Mouse (Mus musculus) midbrain, embryonic 11.5 days (tissue): ENCODE measurements around the gene Ces1a. TPM values are rescaled to one million over a fixed set of nuclear protein-coding genes. Genes with fewer than 3 reads are reported as not detected.

Experiments
- ATAC-seq: fragments of 200-750 bp; cut with Nextera tagmentation; 2 replicates; pipeline ENCODE4 v1.8.0; 2017; ENCODE audit warnings: moderate TSS enrichment, moderate library complexity; ENCODE audit not compliant: low FRiP score
- DNase-seq: peaks from one replicate; pipeline ENCODE4 v3.0.0; 2015; ENCODE audit warnings: low spot score; ENCODE audit errors: missing footprints
- H3K27ac ChIP-seq: fragments of 300-500 bp; sonication (generic); 2 replicates; pipeline ENCODE4 v1.5.1; 2014; ENCODE audit warnings: low read depth, low read length
- H3K27me3 ChIP-seq: fragments of 300-500 bp; sonication (generic); 2 replicates; pipeline ENCODE4 v1.6.1; 2014; ENCODE audit warnings: mild to moderate bottlenecking, low read length, moderate library complexity, mixed read lengths; ENCODE audit not compliant: control insufficient read depth, insufficient read depth
- H3K36me3 ChIP-seq: fragments of 300-500 bp; sonication (generic); 2 replicates; pipeline ENCODE4 v1.6.1; 2014; ENCODE audit warnings: mild to moderate bottlenecking, low read length, moderate library complexity, mixed read lengths; ENCODE audit not compliant: control insufficient read depth, insufficient read depth
- H3K4me1 ChIP-seq: fragments of 300-500 bp; sonication (generic); 2 replicates; pipeline ENCODE4 v1.6.1; 2014; ENCODE audit warnings: low read length; ENCODE audit not compliant: control insufficient read depth, insufficient read depth
- H3K4me2 ChIP-seq: fragments of 300-500 bp; sonication (generic); 2 replicates; pipeline ENCODE4 v1.6.1; 2014; ENCODE audit warnings: mild to moderate bottlenecking, moderate library complexity
- H3K4me3 ChIP-seq: fragments of 300-500 bp; sonication (generic); 2 replicates; pipeline ENCODE4 v1.5.1; 2014; ENCODE audit warnings: low read depth, low read length
- H3K9ac ChIP-seq: fragments of 300-500 bp; sonication (generic); 2 replicates; pipeline ENCODE4 v1.6.1; 2014; ENCODE audit warnings: low read length
- H3K9me3 ChIP-seq: fragments of 300-500 bp; sonication (generic); 2 replicates; pipeline ENCODE4 v1.6.1; 2016; ENCODE audit warnings: low read length; ENCODE audit not compliant: control insufficient read depth
- WGBS: fragments of 180-500 bp; shearing (Covaris S2); extraction: QIAGEN DNeasy Blood & Tissue Kit; methylation state at CpG from one replicate; pipeline ENCODE4 v1.1.7; 2014; 5-methylcytosine and 5-hydroxymethylcytosine counted together
- polyA plus RNA-seq: library from polyadenylated mRNA; unstranded; fragments of >200 nt; fragmentation: Nextera tagmentation; extraction: Ambion mirVana; gene quantifications from 2 replicates; pipeline ENCODE4 v1.2.1, GENCODE M21; 2014

Gene Ces1a
- polyA plus RNA-seq, 1 experiment from 2014 or later, result not detected

DNA sequence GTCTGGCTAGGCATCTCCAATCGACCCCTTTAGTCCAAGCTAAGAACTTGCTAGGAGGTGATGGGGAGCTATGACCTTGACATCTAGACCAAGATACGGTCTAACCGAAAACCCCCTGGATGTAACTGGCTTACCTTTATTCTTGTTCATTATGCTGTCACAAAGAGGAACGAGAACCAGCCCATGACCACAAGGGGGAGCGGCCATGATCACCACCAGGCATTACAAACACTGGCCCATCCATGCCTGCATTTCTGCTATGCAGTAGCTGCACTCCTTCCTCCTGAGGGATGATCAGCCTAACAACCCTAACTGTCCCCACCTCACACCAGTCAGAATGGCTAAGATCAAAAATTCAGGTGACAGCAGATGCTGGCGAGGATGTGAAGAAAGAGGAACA is 35.8 kb downstream of the Ces1a start:
- Histone ChIP-seq H3K36me3 (no peaks in the 10 kb centered on the region), H3K27ac (no peak overlapping the region), H3K27me3 (no peaks in the 10 kb centered on the region), H3K4me2 (no peak overlapping the region), H3K4me1 (no peaks in the 10 kb centered on the region), H3K9ac (no peak overlapping the region), H3K4me3 (no peak overlapping the region), H3K9me3 (no peaks in the 10 kb centered on the region)
- 79% methylated on average over 6 of the region's 6 CpGs for WGBS
- no peak for ATAC-seq
- peak; percentile 84 for DNase-seq

DNA sequence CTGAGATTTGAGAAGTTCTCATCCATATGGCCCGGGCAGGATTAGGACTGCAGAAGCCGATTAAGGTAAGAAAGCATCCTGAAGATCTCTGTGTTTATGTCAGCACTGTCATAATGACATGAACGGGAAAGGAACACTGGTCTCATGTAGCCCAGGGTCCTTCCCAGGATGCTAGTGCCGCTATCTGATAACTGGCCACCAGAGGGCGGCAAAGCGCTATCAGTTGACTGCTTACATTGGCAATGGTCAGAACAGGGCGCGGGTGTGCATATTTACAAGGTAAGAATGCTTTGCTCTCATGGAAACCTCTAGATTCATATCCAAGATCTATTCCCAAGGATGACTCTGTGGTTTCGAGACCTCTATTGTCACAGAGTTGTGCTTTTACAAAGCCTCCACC is 36.6 kb downstream of the Ces1a start:
- no peaks in the 10 kb centered on the region for H3K9me3 ChIP-seq
- ATAC-seq (peak; percentile 82), DNase-seq (peak; percentile 99)
- 10% methylated on average over 9 of the region's 9 CpGs for WGBS
- H3K4me1 ChIP-seq, result no peaks in the 10 kb centered on the region
- H3K27me3 ChIP-seq, result no peaks in the 10 kb centered on the region
- no peaks in the 10 kb centered on the region for H3K36me3 ChIP-seq
- no peak overlapping the region for H3K27ac ChIP-seq
- H3K4me2 ChIP-seq, result no peak overlapping the region
- no peak overlapping the region for H3K4me3 ChIP-seq
- no peak overlapping the region for H3K9ac ChIP-seq

DNA sequence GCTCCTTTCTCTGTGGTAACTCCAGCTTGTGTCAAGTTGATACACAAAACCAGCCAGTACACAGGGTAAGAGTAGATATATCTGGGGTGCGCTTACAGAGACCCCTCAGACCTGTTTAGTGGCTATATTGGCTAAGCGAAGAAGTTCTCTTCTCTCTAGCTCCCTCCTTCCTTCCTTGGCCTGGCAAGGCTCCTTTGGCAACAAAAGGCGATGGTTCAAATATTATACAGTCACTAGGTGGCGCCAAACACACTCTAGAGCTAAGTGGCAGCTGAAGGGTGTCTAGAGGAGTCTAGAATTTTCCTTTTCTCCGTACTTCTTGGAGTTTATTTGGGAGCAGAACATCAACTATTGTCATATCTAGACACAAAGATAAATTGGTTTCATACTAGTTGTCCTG is 37.7 kb downstream of the Ces1a start:
- DNase-seq, result peak; percentile 98
- H3K27ac ChIP-seq, result no peak overlapping the region
- H3K4me2 ChIP-seq, result no peak overlapping the region
- H3K9me3 ChIP-seq, result no peaks in the 10 kb centered on the region
- H3K27me3 ChIP-seq, result no peaks in the 10 kb centered on the region
- no peaks in the 10 kb centered on the region for H3K4me1 ChIP-seq
- H3K4me3 ChIP-seq, result no peak overlapping the region
- no peak for ATAC-seq
- no peak overlapping the region for H3K9ac ChIP-seq
- no peaks in the 10 kb centered on the region for H3K36me3 ChIP-seq
- 34% methylated on average over 5 of the region's 5 CpGs for WGBS

DNA sequence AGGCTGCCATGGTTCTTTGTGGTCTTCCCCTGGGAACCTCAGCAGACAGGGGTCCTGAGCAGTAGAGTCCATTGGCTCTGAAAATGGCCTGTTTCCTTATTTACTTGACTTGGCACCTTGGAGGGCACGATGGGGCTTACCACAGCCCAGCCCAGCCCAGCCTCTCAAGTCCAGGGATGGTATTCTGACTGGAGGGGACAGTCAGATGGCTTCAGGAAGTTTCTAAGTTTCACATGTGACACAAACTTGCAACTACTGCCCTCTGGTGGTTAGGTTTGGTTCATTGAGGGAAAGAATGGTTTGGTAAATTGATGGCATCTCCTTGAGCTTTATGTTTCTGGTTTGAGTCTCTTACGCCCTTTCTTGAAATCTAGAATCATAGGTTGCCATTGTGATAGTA is 49.4 kb downstream of the Ces1a start:
- WGBS, result 51% methylated on average over 2 of the region's 2 CpGs
- H3K4me1 ChIP-seq, result no peaks in the 10 kb centered on the region
- DNase-seq, result peak; percentile 96
- no peaks in the 10 kb centered on the region for H3K9me3 ChIP-seq
- H3K27ac ChIP-seq, result no peak overlapping the region
- no peaks in the 10 kb centered on the region for H3K36me3 ChIP-seq
- no peaks in the 10 kb centered on the region for H3K27me3 ChIP-seq
- H3K4me2 ChIP-seq, result no peak overlapping the region
- H3K9ac ChIP-seq, result no peak overlapping the region
- ATAC-seq, result no peak
- no peak overlapping the region for H3K4me3 ChIP-seq

DNA sequence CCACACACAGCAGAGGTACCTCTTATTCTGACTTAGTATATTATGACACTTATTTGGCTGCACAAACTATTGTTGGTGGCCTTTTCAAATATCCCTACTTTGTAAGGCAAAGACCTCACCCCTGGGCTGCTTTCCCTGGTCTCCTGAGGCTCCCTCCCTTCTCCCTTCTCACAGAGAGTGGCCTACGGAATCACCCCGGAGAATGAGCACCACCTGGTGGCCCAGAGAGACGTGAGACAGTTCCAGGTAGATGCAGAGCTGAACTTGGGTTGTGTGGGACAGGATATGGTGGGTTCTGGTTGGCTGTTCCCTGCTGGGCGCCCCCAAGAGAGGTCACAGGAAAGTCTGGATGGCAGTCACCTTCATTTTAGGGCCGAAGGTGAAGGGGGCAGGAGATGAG is 51.2 kb downstream of the Ces1a start:
- ATAC-seq, result no peak
- no peak overlapping the region for H3K4me2 ChIP-seq
- no peak overlapping the region for H3K27ac ChIP-seq
- H3K27me3 ChIP-seq, result no peaks in the 10 kb centered on the region
- no peaks in the 10 kb centered on the region for H3K36me3 ChIP-seq
- no peak overlapping the region for H3K9ac ChIP-seq
- no peaks in the 10 kb centered on the region for H3K4me1 ChIP-seq
- no peaks in the 10 kb centered on the region for H3K9me3 ChIP-seq
- WGBS, result 35% methylated on average over 5 of the region's 5 CpGs
- H3K4me3 ChIP-seq, result no peak overlapping the region
- DNase-seq, result no peak

DNA sequence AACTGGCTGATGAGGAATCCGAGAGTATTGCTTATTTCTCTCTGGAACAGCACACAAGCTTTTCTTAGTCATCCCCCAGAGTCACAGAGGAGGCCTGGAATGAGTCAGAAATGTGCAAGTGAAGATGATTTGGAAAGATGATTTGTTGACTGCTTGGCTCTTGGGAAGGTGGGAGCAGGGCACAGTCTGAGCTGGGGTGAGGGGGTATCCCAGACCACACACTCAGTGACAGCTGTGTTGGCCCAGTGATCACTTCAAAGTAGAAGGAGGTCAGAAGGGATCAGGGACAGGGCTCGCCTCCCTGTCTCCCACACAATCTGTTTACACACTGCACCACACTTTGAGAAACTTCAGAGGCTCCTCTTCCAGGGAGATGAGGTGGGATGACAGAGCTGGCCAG is 63.6 kb downstream of the Ces1a start:
- no peak overlapping the region for H3K9ac ChIP-seq
- WGBS, result 65% methylated on average over 2 of the region's 2 CpGs
- H3K9me3 ChIP-seq, result no peaks in the 10 kb centered on the region
- H3K4me2 ChIP-seq, result no peak overlapping the region
- H3K4me1 ChIP-seq, result no peaks in the 10 kb centered on the region
- H3K27ac ChIP-seq, result no peak overlapping the region
- H3K4me3 ChIP-seq, result no peak overlapping the region
- ATAC-seq (no peak), DNase-seq (no peak)
- H3K36me3 ChIP-seq, result no peaks in the 10 kb centered on the region
- H3K27me3 ChIP-seq, result no peaks in the 10 kb centered on the region

DNA sequence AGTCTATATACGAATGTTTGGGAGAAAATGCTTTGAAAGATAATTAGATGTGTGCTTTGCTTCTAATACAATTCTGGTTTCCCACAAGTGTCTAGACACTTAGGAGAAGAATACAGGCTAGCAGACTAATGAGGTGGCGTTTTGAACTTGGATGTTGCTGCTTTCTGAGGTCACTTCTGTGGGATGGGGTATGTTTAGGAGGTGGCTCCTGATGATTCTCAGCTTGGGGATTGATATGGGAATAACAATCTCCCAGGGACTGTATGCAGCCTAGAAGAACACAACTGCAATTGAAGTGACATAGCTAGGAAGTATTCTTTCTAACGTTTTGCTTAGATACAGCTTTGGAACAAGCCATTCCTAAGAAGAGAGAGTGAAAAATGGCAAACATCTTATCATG is 65.5 kb downstream of the Ces1a start:
- no peak for ATAC-seq
- Histone ChIP-seq H3K4me2 (no peak overlapping the region), H3K9ac (no peak overlapping the region)

DNA sequence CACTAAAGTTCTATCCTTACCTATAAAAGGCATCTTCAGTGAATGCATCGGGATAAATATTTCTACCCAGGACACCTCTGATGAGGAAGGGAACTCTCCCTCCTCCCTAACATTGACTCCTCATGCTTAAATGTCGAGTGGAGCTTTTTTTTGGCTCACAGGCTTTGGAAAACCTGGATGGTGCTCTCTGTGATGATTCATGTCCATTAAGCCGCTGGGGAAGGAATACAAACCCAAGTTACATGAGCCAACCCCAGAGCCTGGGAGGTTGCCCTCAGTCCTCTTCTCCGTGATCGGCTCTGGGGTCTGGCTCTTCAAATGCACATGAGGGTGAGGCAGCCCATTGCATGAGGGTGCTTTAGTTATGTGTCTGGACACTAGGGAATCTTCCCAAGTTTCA is 71.3 kb downstream of the Ces1a start:
- WGBS, result 93% methylated on average over 5 of the region's 5 CpGs
- ATAC-seq (no peak), DNase-seq (no peak)
- Histone ChIP-seq H3K9me3 (no peaks in the 10 kb centered on the region), H3K4me2 (no peak overlapping the region), H3K27me3 (no peaks in the 10 kb centered on the region), H3K27ac (no peak overlapping the region), H3K36me3 (no peaks in the 10 kb centered on the region), H3K4me3 (no peak overlapping the region), H3K9ac (no peak overlapping the region), H3K4me1 (no peaks in the 10 kb centered on the region; the same call in 1 of the 2 replicates)

More for the DNA sequence above, 65.5 kb downstream of the Ces1a start:
- Histone ChIP-seq H3K4me1 (no peaks in the 10 kb centered on the region), H3K9me3 (no peaks in the 10 kb centered on the region), H3K27me3 (no peaks in the 10 kb centered on the region), H3K4me3 (no peak overlapping the region), H3K36me3 (no peaks in the 10 kb centered on the region), H3K27ac (no peak overlapping the region)
- no peak for DNase-seq
- 84% methylated on average over 3 of the region's 3 CpGs for WGBS

DNA sequence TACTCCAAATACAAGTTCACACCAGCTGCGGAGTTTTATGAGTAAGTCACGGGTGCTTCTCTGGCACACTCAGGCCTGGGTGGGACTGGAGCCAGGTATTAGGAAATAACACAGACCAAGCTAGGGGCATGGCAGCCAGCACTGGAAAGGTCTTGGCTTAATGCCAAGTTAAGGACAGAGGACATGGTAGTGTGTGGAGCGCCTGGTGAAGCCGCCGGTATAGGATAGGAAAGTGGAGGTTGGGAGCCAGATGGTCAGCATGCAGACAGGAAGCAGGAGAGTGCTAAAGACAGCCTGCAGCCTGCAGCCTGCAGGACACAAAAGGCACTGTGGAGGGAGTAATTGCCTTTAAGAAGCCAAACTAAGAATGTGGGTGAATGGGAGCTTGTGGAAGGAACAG is 75.0 kb downstream of the Ces1a start:
- no peaks in the 10 kb centered on the region for H3K36me3 ChIP-seq
- H3K4me2 ChIP-seq, result no peak overlapping the region
- H3K9me3 ChIP-seq, result no peaks in the 10 kb centered on the region
- no peaks in the 10 kb centered on the region for H3K27me3 ChIP-seq
- WGBS, result 88% methylated on average over 5 of the region's 5 CpGs
- no peak for DNase-seq
- H3K4me1 ChIP-seq, result no peaks in the 10 kb centered on the region; the same call in 1 of the 2 replicates
- no peak overlapping the region; the same call in 1 of the 2 replicates for H3K27ac ChIP-seq
- no peak for ATAC-seq
- H3K4me3 ChIP-seq, result no peak overlapping the region
- no peak overlapping the region for H3K9ac ChIP-seq
